Mouse (Mus musculus) intestine, embryonic 15.5 days (tissue): ENCODE data around the gene Slc26a8. TPM values are rescaled to one million over a fixed set of nuclear protein-coding genes. Genes with fewer than 3 reads are reported as not detected.
"Not testable (repeated sequence)": the region's sequence is repeated elsewhere in the genome, so short reads cannot be mapped to it uniquely, and the experiment has no call there.

Experiments
- ATAC-seq: fragments of 200-750 bp; cut with Nextera tagmentation; 2 replicates; pipeline ENCODE4 v1.8.0; 2017; ENCODE audit warnings: moderate TSS enrichment, moderate library complexity
- H3K27ac ChIP-seq: fragments of 300-500 bp; sonication (generic); 2 replicates; pipeline ENCODE4 v1.5.1; 2015; ENCODE audit warnings: mild to moderate bottlenecking, inconsistent platforms
- H3K27me3 ChIP-seq: fragments of 300-500 bp; sonication (generic); replicated peaks from 2 replicates; pipeline ENCODE4 v1.6.1; 2015; ENCODE audit warnings: inconsistent platforms
- H3K36me3 ChIP-seq: fragments of 300-500 bp; sonication (generic); 2 replicates; pipeline ENCODE4 v1.6.1; 2015; ENCODE audit warnings: inconsistent platforms
- H3K4me1 ChIP-seq: fragments of 300-500 bp; sonication (generic); replicated peaks from 2 replicates; pipeline ENCODE4 v1.6.1; 2015; ENCODE audit warnings: inconsistent platforms
- H3K4me2 ChIP-seq: fragments of 300-500 bp; sonication (generic); replicated peaks from 2 replicates; pipeline ENCODE4 v1.6.1; 2015; ENCODE audit warnings: mild to moderate bottlenecking, inconsistent platforms
- H3K4me3 ChIP-seq: fragments of 300-500 bp; sonication (generic); replicated peaks from 2 replicates; pipeline ENCODE4 v1.5.1; 2015; ENCODE audit warnings: inconsistent platforms
- H3K9ac ChIP-seq: fragments of 300-500 bp; sonication (generic); 2 replicates; pipeline ENCODE4 v1.6.1; 2015; ENCODE audit warnings: inconsistent platforms
- H3K9me3 ChIP-seq: fragments of 300-500 bp; sonication (generic); 2 replicates; pipeline ENCODE4 v1.6.1; 2016; ENCODE audit warnings: inconsistent platforms
- WGBS: fragments of 180-500 bp; shearing (Covaris S2); methylation state at CpG from one replicate; pipeline ENCODE4 v1.1.7; 2015; 5-methylcytosine and 5-hydroxymethylcytosine counted together
- polyA plus RNA-seq: library from polyadenylated mRNA; unstranded; fragments of >200 nt; fragmentation: Nextera tagmentation; extraction: Ambion mirVana; gene quantifications from 2 replicates; pipeline ENCODE4 v1.2.1, GENCODE M21; 2015

Gene Slc26a8
- polyA plus RNA-seq = 0.11 and 0.20 TPM in 2 replicates

- Histone ChIP-seq H3K9ac (peak within 1 kb of the TSS; percentile 59), H3K4me2 (peak within 1 kb of the TSS; percentile 89), H3K9me3 (no peaks in the 10 kb centered on the region), H3K4me3 (peak within 1 kb of the TSS; percentile 100), H3K4me1 (peaks cover 23% of the 10 kb centered on the region), H3K27ac (peak within 1 kb of the TSS; percentile 91), H3K36me3 (no peaks in the 10 kb centered on the region), H3K27me3 (no peaks in the 10 kb centered on the region)
- no peak for ATAC-seq
- WGBS = 9% methylated on average over 40 of the region's 40 CpGs
Measured at GRCm38 (mm10) chr17:28689586-28690283, at the start of gene Slc26a8. TSS of gene Slc26a8 (minus strand) at chr17:28690233.

- peak; percentile 66 for ATAC-seq
- WGBS = 87% methylated on average over 6 of the region's 6 CpGs
- Histone ChIP-seq H3K4me3 (no peak overlapping the region), H3K4me1 (no peaks in the 10 kb centered on the region), H3K4me2 (no peak overlapping the region), H3K27ac (no peak overlapping the region), H3K9ac (no peak overlapping the region), H3K9me3 (no peaks in the 10 kb centered on the region), H3K36me3 (peaks cover 18% of the 10 kb centered on the region), H3K27me3 (no peaks in the 10 kb centered on the region)
Measured at GRCm38 (mm10) chr17:28739244-28739643, 49.2 kb upstream of the Slc26a8 start.

- 87% methylated on average over 4 of the region's 4 CpGs for WGBS
- Histone ChIP-seq H3K9me3 (no peaks in the 10 kb centered on the region), H3K36me3 (peaks cover 10% of the 10 kb centered on the region), H3K4me3 (no peak overlapping the region), H3K4me1 (no peaks in the 10 kb centered on the region), H3K27me3 (no peaks in the 10 kb centered on the region), H3K4me2 (no peak overlapping the region), H3K27ac (no peak overlapping the region), H3K9ac (no peak overlapping the region)
- ATAC-seq = no peak
Measured at GRCm38 (mm10) chr17:28737973-28738372, 47.9 kb upstream of the Slc26a8 start.

GRCm38 (mm10) chr17:28736486-28736885 is 46.5 kb upstream of the Slc26a8 start:
- Histone ChIP-seq H3K9ac (no peak overlapping the region), H3K4me1 (no peaks in the 10 kb centered on the region), H3K4me2 (no peak overlapping the region), H3K36me3 (peaks cover 14% of the 10 kb centered on the region), H3K4me3 (no peak overlapping the region), H3K27me3 (no peaks in the 10 kb centered on the region), H3K9me3 (no peaks in the 10 kb centered on the region), H3K27ac (no peak overlapping the region)
- WGBS = 74% methylated on average over 4 of the region's 4 CpGs
- ATAC-seq = no peak

GRCm38 (mm10) chr17:28735317-28736105 is 45.5 kb upstream of the Slc26a8 start:
- Histone ChIP-seq H3K36me3 (peaks cover 15% of the 10 kb centered on the region), H3K4me1 (no peaks in the 10 kb centered on the region), H3K27me3 (no peaks in the 10 kb centered on the region), H3K9ac (no peak overlapping the region), H3K4me3 (no peak overlapping the region), H3K27ac (no peak overlapping the region), H3K9me3 (no peaks in the 10 kb centered on the region), H3K4me2 (no peak overlapping the region)
- WGBS = 81% methylated on average over 6 of the region's 6 CpGs
- ATAC-seq = no peak

GRCm38 (mm10) chr17:28727511-28727910 is 37.5 kb upstream of the Slc26a8 start:
- H3K4me2 ChIP-seq, H3K27me3 ChIP-seq, H3K27ac ChIP-seq, H3K9me3 ChIP-seq, H3K9ac ChIP-seq, H3K4me1 ChIP-seq, H3K4me3 ChIP-seq: not testable (repeated sequence)
- H3K36me3 ChIP-seq = peaks cover 40% of the 10 kb centered on the region
- 71% methylated on average over 11 of the region's 11 CpGs for WGBS
- peak; percentile 47; the same call in 1 of the 2 replicates for ATAC-seq

- no peak for ATAC-seq
- H3K9ac ChIP-seq = no peak within 1 kb of the TSS
- 0 out of 2 replicates have a peak, but pooled peaks cover under 1% of the 10 kb centered on the region for H3K4me1 ChIP-seq
- H3K9me3 ChIP-seq = no peaks in the 10 kb centered on the region
- H3K27ac ChIP-seq = no peak within 1 kb of the TSS
- H3K4me3 ChIP-seq = no peak within 1 kb of the TSS
- H3K27me3 ChIP-seq = no peaks in the 10 kb centered on the region
- no peak within 1 kb of the TSS for H3K4me2 ChIP-seq
- peaks cover 34% of the 10 kb centered on the region for H3K36me3 ChIP-seq
- WGBS = 93% methylated on average over 4 of the region's 4 CpGs
Measured at GRCm38 (mm10) chr17:28725783-28726182, 35.8 kb upstream of the Slc26a8 start, which contains the start of gene AC170998.1. TSS of gene AC170998.1 (plus strand) at chr17:28726083.

- H3K4me3 ChIP-seq = no peak overlapping the region
- H3K27ac ChIP-seq = 0 out of 2 replicates have a peak overlapping the region, but pooled peaks have one; percentile 7
- ATAC-seq = no peak
- WGBS = 61% methylated on average over 3 of the region's 3 CpGs
- peaks cover 12% of the 10 kb centered on the region; the same call in 1 of the 2 replicates for H3K36me3 ChIP-seq
- no peak overlapping the region for H3K9ac ChIP-seq
- H3K4me1 ChIP-seq = peaks cover 12% of the 10 kb centered on the region; the same call in 1 of the 2 replicates
- H3K9me3 ChIP-seq = no peaks in the 10 kb centered on the region
- H3K27me3 ChIP-seq = no peaks in the 10 kb centered on the region
- no peak overlapping the region for H3K4me2 ChIP-seq
Measured at GRCm38 (mm10) chr17:28717535-28717934, 27.5 kb upstream of the Slc26a8 start.

GRCm38 (mm10) chr17:28715832-28716548 is 26.0 kb upstream of the Slc26a8 start:
- peaks cover 12% of the 10 kb centered on the region; the same call in 1 of the 2 replicates for H3K36me3 ChIP-seq

GRCm38 (mm10) chr17:28714006-28714405 is 24.0 kb upstream of the Slc26a8 start:
- H3K27ac ChIP-seq = no peak overlapping the region
- no peaks in the 10 kb centered on the region for H3K9me3 ChIP-seq
- peaks cover 4% of the 10 kb centered on the region; the same call in 1 of the 2 replicates for H3K36me3 ChIP-seq
- peaks cover 30% of the 10 kb centered on the region for H3K4me1 ChIP-seq
- H3K4me2 ChIP-seq = no peak overlapping the region
- ATAC-seq = no peak
- no peaks in the 10 kb centered on the region for H3K27me3 ChIP-seq
- H3K4me3 ChIP-seq = no peak overlapping the region
- H3K9ac ChIP-seq = no peak overlapping the region
- WGBS = 95% methylated on average over 3 of the region's 3 CpGs

More at GRCm38 (mm10) chr17:28715832-28716548, 26.0 kb upstream of the Slc26a8 start:
- Histone ChIP-seq H3K4me1 (peaks cover 22% of the 10 kb centered on the region), H3K9me3 (no peaks in the 10 kb centered on the region), H3K27me3 (no peaks in the 10 kb centered on the region), H3K27ac (no peak overlapping the region), H3K4me3 (no peak overlapping the region), H3K9ac (no peak overlapping the region), H3K4me2 (no peak overlapping the region)
- ATAC-seq = peak; percentile 51; the same call in 1 of the 2 replicates
- 35% methylated on average over 6 of the region's 7 CpGs for whole genome bisulfite sequencing

GRCm38 (mm10) chr17:28712305-28712704 is 22.3 kb upstream of the Slc26a8 start:
- 59% methylated on average over 6 of the region's 6 CpGs for WGBS
- H3K9ac ChIP-seq = no peak overlapping the region
- no peak overlapping the region for H3K4me3 ChIP-seq
- H3K27ac ChIP-seq = no peak overlapping the region
- peaks cover 35% of the 10 kb centered on the region for H3K4me1 ChIP-seq
- peaks cover 4% of the 10 kb centered on the region; the same call in 1 of the 2 replicates for H3K36me3 ChIP-seq
- H3K4me2 ChIP-seq = no peak overlapping the region
- no peak for ATAC-seq
- no peaks in the 10 kb centered on the region for H3K27me3 ChIP-seq
- no peaks in the 10 kb centered on the region for H3K9me3 ChIP-seq

- Histone ChIP-seq H3K36me3 (peaks cover 4% of the 10 kb centered on the region; the same call in 1 of the 2 replicates), H3K4me1 (peaks cover 38% of the 10 kb centered on the region), H3K9me3 (no peaks in the 10 kb centered on the region), H3K4me3 (no peak overlapping the region), H3K4me2 (no peak overlapping the region), H3K27me3 (no peaks in the 10 kb centered on the region), H3K9ac (no peak overlapping the region), H3K27ac (no peak overlapping the region)
- no peak for ATAC-seq
- WGBS = 91% methylated on average over 6 of the region's 6 CpGs
Measured at GRCm38 (mm10) chr17:28711237-28711636, 21.2 kb upstream of the Slc26a8 start.
